Mouse (Mus musculus): ENCODE data around the gene Gm26657.

Gm26657 gene

DNA sequence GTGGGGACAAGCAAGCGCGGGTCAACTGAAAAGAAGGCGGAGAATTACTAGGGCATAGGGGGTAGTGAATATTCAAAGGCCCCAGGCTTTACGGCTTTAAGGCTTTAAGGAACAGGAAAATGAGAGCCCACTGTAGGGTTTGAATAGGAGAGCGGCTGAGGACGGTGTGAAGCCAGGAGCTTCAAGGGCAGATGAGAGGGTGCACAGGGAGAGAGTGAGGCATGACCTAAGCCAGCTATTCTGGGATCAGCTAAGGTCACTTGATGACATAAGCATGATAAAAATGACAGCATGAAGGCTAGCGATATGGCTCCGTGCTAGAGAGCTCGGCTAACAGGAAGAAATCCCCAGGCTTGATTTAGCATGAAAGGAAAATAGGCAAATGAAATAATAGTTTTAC, 20.4 kb upstream of the Gm26657 start:
- Histone ChIP-seq H3K9me3 (ENCODE audit: low read length) (no peaks in the 10 kb centered on the region), H3K4me3 (replicated peaks; ENCODE audit: low read length) (no peak overlapping the region), H3K27me3 (ENCODE audit: insufficient read depth, low read length) (peaks cover 3% of the 10 kb centered on the region; the same call in 1 of the 2 replicates), H3K36me3 (ENCODE audit: insufficient read depth, low read length) (no peaks in the 10 kb centered on the region), H3K4me1 (replicated peaks; ENCODE audit: low read depth, low read length) (peaks cover 37% of the 10 kb centered on the region)
- TF ChIP-seq NANOG (IDR thresholded peaks at IDR 0.05; ENCODE audit: borderline replicate concordance, low read length) (no peak), CTCF (conservative IDR thresholded peaks at IDR 0.05; ENCODE audit: low read length) (no peak), POU5F1 (IDR thresholded peaks at IDR 0.05; ENCODE audit: borderline replicate concordance, low read length) (no peak)

GRCm38 (mm10) chr4:56720403-56720802, 19.5 kb upstream of the Gm26657 start:
- peaks cover 3% of the 10 kb centered on the region; the same call in 1 of the 2 replicates for H3K27me3 ChIP-seq (ENCODE audit: insufficient read depth, low read length)
- no peak overlapping the region for H3K4me3 ChIP-seq (replicated peaks; ENCODE audit: low read length)
- peaks cover 28% of the 10 kb centered on the region for H3K4me1 ChIP-seq (replicated peaks; ENCODE audit: low read depth, low read length)
- no peaks in the 10 kb centered on the region for H3K36me3 ChIP-seq (ENCODE audit: insufficient read depth, low read length)
- no peak for TF ChIP-seq NANOG (IDR thresholded peaks at IDR 0.05; ENCODE audit: borderline replicate concordance, low read length)
- no peaks in the 10 kb centered on the region for H3K9me3 ChIP-seq (ENCODE audit: low read length)

- Histone ChIP-seq H3K27me3 (ENCODE audit: insufficient read depth, low read length) (peaks cover 3% of the 10 kb centered on the region; the same call in 1 of the 2 replicates), H3K36me3 (ENCODE audit: insufficient read depth, low read length) (no peaks in the 10 kb centered on the region), H3K4me3 (replicated peaks; ENCODE audit: low read length) (no peak overlapping the region), H3K9me3 (ENCODE audit: low read length) (no peaks in the 10 kb centered on the region), H3K4me1 (replicated peaks; ENCODE audit: low read depth, low read length) (peaks cover 23% of the 10 kb centered on the region)
- TF ChIP-seq POU5F1 (IDR thresholded peaks at IDR 0.05; ENCODE audit: borderline replicate concordance, low read length) (no peak), CTCF (conservative IDR thresholded peaks at IDR 0.05; ENCODE audit: low read length) (peak; percentile 77), NANOG (IDR thresholded peaks at IDR 0.05; ENCODE audit: borderline replicate concordance, low read length) (no peak)
Measured at GRCm38 (mm10) chr4:56721469-56721868, 18.4 kb upstream of the Gm26657 start.

GRCm38 (mm10) chr4:56722346-56722745, 17.5 kb upstream of the Gm26657 start:
- H3K4me1 ChIP-seq (replicated peaks; ENCODE audit: low read depth, low read length), result peaks cover 15% of the 10 kb centered on the region
- H3K36me3 ChIP-seq (ENCODE audit: insufficient read depth, low read length), result no peaks in the 10 kb centered on the region
- H3K27me3 ChIP-seq (ENCODE audit: insufficient read depth, low read length), result peaks cover 3% of the 10 kb centered on the region; the same call in 1 of the 2 replicates
- H3K4me3 ChIP-seq (replicated peaks; ENCODE audit: low read length), result no peak overlapping the region
- no peaks in the 10 kb centered on the region for H3K9me3 ChIP-seq (ENCODE audit: low read length)
- TF ChIP-seq NANOG (IDR thresholded peaks at IDR 0.05; ENCODE audit: borderline replicate concordance, low read length) (no peak), POU5F1 (IDR thresholded peaks at IDR 0.05; ENCODE audit: borderline replicate concordance, low read length) (no peak), CTCF (conservative IDR thresholded peaks at IDR 0.05; ENCODE audit: low read length) (no peak)

GRCm38 (mm10) chr4:56723237-56723636, 16.6 kb upstream of the Gm26657 start:
- Histone ChIP-seq H3K27me3 (ENCODE audit: insufficient read depth, low read length) (peaks cover 3% of the 10 kb centered on the region; the same call in 1 of the 2 replicates), H3K4me1 (replicated peaks; ENCODE audit: low read depth, low read length) (peaks cover 13% of the 10 kb centered on the region), H3K36me3 (ENCODE audit: insufficient read depth, low read length) (no peaks in the 10 kb centered on the region), H3K4me3 (replicated peaks; ENCODE audit: low read length) (no peak overlapping the region), H3K9me3 (ENCODE audit: low read length) (peaks cover 4% of the 10 kb centered on the region; the same call in 1 of the 2 replicates)
- TF ChIP-seq NANOG (IDR thresholded peaks at IDR 0.05; ENCODE audit: borderline replicate concordance, low read length) (no peak), POU5F1 (IDR thresholded peaks at IDR 0.05; ENCODE audit: borderline replicate concordance, low read length) (no peak), CTCF (conservative IDR thresholded peaks at IDR 0.05; ENCODE audit: low read length) (no peak)

- peaks cover 6% of the 10 kb centered on the region for H3K4me1 ChIP-seq (replicated peaks; ENCODE audit: low read depth, low read length)
- no peak overlapping the region for H3K4me3 ChIP-seq (replicated peaks; ENCODE audit: low read length)
- TF ChIP-seq POU5F1 (IDR thresholded peaks at IDR 0.05; ENCODE audit: borderline replicate concordance, low read length) (no peak), NANOG (IDR thresholded peaks at IDR 0.05; ENCODE audit: borderline replicate concordance, low read length) (no peak), CTCF (conservative IDR thresholded peaks at IDR 0.05; ENCODE audit: low read length) (peak; percentile 71)
- no peaks in the 10 kb centered on the region for H3K27me3 ChIP-seq (ENCODE audit: insufficient read depth, low read length)
- no peaks in the 10 kb centered on the region for H3K36me3 ChIP-seq (ENCODE audit: insufficient read depth, low read length)
- H3K9me3 ChIP-seq (ENCODE audit: low read length), result peaks cover 4% of the 10 kb centered on the region; the same call in 1 of the 2 replicates
Measured at GRCm38 (mm10) chr4:56725839-56726238, 14.0 kb upstream of the Gm26657 start.

DNA sequence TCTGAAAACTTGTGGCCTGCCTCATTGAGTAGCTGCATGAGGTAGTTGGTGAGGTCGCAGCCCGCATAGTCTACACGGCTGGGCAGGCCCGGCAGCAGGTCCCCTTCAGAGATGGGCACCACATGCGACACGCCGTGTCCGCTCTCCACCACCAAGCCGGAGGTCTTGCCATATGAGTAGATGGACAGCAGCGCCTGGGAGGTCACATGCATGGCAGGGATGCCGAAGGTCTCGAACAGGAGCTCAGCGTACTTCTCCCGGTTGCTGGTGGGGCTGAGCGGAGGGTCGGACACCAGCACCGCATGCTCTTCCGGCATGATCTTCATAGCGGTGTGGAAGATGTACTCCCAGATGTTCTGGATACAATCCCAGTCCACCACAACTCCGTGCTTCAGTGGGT, 741 bp downstream of the Gm26657 start:
- Histone ChIP-seq H3K9me3 (ENCODE audit: low read length) (no peaks in the 10 kb centered on the region), H3K27me3 (ENCODE audit: insufficient read depth, low read length) (0 out of 2 replicates have a peak, but pooled peaks cover 3% of the 10 kb centered on the region), H3K4me1 (replicated peaks; ENCODE audit: low read depth, low read length) (peaks cover 23% of the 10 kb centered on the region), H3K36me3 (ENCODE audit: insufficient read depth, low read length) (peaks cover 25% of the 10 kb centered on the region), H3K4me3 (replicated peaks; ENCODE audit: low read length) (peak overlapping the region; percentile 72)
- no peak for TF ChIP-seq NANOG (IDR thresholded peaks at IDR 0.05; ENCODE audit: borderline replicate concordance, low read length)
- no peak for TF ChIP-seq CTCF (conservative IDR thresholded peaks at IDR 0.05; ENCODE audit: low read length)
- no peak for TF ChIP-seq POU5F1 (IDR thresholded peaks at IDR 0.05; ENCODE audit: borderline replicate concordance, low read length)

DNA sequence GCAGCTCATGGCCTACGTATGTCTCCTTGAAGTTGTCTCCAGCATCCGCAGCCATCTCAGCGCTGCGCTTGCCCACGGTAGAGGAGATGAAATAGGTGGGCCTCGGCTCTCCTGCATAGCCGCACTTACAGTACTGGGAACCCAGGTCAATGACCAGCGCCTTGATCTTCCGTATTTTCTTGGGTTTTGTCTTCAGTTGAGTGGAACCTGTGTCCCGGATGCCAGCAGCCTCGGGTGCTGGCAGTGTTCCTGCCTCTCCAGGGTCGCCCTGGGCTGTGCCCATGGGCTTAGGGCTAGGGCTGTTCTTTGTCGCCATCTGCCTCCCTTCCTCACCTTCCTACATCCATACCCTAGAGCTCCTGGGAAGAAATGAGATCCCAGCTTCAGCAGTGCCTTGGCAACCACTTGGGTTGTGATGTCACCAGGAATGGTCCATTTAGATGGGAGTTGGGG, 1.2 kb downstream of the Gm26657 start, which contains the start of gene Actl7b:
Actl7b (minus strand) TSS at position 403 of the 453 bp plus-strand sequence.
- H3K36me3 ChIP-seq (ENCODE audit: insufficient read depth, low read length), result peaks cover 29% of the 10 kb centered on the region
- H3K4me3 ChIP-seq (replicated peaks; ENCODE audit: low read length), result peak within 1 kb of the TSS; percentile 72
- H3K9me3 ChIP-seq (ENCODE audit: low read length), result no peaks in the 10 kb centered on the region
- TF ChIP-seq CTCF (conservative IDR thresholded peaks at IDR 0.05; ENCODE audit: low read length) (no peak), POU5F1 (IDR thresholded peaks at IDR 0.05; ENCODE audit: borderline replicate concordance, low read length) (no peak), NANOG (IDR thresholded peaks at IDR 0.05; ENCODE audit: borderline replicate concordance, low read length) (no peak)
- H3K27me3 ChIP-seq (ENCODE audit: insufficient read depth, low read length), result 0 out of 2 replicates have a peak, but pooled peaks cover 3% of the 10 kb centered on the region
- H3K4me1 ChIP-seq (replicated peaks; ENCODE audit: low read depth, low read length), result peaks cover 23% of the 10 kb centered on the region

DNA sequence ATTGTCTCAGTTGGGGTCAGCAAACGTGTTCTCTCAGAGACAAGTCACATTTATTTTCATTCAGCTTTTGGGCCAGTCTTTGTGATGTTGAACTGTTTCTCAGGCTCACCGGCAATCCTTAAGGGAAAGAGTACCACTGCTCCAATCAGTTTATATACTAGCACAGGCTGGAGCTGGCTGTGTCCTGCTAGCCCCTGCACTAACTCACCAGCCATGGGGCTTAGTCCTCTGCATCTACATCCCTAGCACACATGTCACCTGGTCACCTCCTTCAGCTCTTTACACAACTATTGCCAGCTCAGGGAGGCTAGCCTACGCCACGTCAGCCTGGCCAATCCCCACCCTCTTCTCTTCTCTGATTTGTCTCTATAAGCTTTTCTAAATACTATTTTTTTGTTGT, 2.8 kb downstream of the Gm26657 start:
- Histone ChIP-seq H3K36me3 (ENCODE audit: insufficient read depth, low read length) (peaks cover 45% of the 10 kb centered on the region), H3K27me3 (ENCODE audit: insufficient read depth, low read length) (0 out of 2 replicates have a peak, but pooled peaks cover 3% of the 10 kb centered on the region), H3K9me3 (ENCODE audit: low read length) (no peaks in the 10 kb centered on the region), H3K4me1 (replicated peaks; ENCODE audit: low read depth, low read length) (peaks cover 23% of the 10 kb centered on the region), H3K4me3 (replicated peaks; ENCODE audit: low read length) (no peak overlapping the region)
- TF ChIP-seq NANOG (IDR thresholded peaks at IDR 0.05; ENCODE audit: borderline replicate concordance, low read length), result no peak
- no peak for TF ChIP-seq POU5F1 (IDR thresholded peaks at IDR 0.05; ENCODE audit: borderline replicate concordance, low read length)
- TF ChIP-seq CTCF (conservative IDR thresholded peaks at IDR 0.05; ENCODE audit: low read length), result no peak
